Mouse (Mus musculus): ENCODE measurements around the gene Rbm7. TPM values are rescaled to one million over a fixed set of nuclear protein-coding genes. Genes with fewer than 3 reads are reported as not detected.

Rbm7 gene
- total RNA-seq, 2 experiments from 2014 or later: 37.2 to 39.8 TPM

Small RNA genes within 50 kb of the gene (microRNA-seq; reads per million reads assigned to microRNA genes)
- 0 reads per million in 2 experiments for gene Gm23653

Other genes with a start within 250 kb of the Rbm7 start
- gene Nxpe2, start 141.8 kb downstream of the Rbm7 start, total RNA-seq (2021): under 1 TPM in 1 of 2 experiments, not detected in 1; 0.54 TPM
- gene Rexo2, start 14.7 kb downstream of the Rbm7 start, total RNA-seq (2021): 100 to 1,000 TPM in 1 of 2 experiments, 10 to 100 TPM in 1; 95.5 to 100 TPM
- 10 to 100 TPM; 11.2 to 13.2 TPM for gene Gm5617, start 143 bp upstream of the Rbm7 start, total RNA-seq (2021)
- gene Nnmt, start 109.9 kb upstream of the Rbm7 start, total RNA-seq (2021): 1 to 10 TPM; 2.3 to 2.7 TPM

Measured in layer of hippocampus, adult 18-20 months (tissue).